In the genomic region with DNA sequence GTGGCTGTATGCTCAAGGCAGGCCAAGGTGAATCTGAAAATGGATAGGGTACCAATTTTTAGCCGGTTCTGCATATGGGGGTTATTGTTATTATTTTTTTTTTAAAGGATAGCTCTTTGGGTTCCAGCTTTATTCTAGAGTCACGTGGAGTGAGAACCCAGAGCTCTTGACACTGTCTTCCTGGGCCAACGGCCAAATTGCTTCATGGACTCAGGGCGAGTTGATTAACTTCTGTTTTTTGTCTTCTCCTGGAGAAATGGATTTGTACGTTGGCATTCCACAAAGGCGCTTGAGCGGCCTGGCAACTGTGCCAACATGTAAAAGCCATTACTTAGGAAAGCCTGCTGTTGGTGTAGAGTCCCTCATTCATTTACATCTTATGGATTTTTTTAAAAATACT, we compare ENCODE assay signal across 7 mouse cellular contexts.
A peak's percentile ranks its signal among the peaks of the same experiment; 100 is the strongest.
DNase-seq lines count a peak whose midpoint lies in the region; ATAC-seq and TF ChIP-seq lines count a peak whose summit lies in the region.

No protein-coding gene starts in this region.

- H3K9me3 ChIP-seq in hindbrain, embryonic 16.5 days (ENCODE audit: control insufficient read depth, low read length), result no peaks in the 10 kb centered on the region
- H3K9me3 ChIP-seq in neural tube, embryonic 14.5 days (ENCODE audit: control insufficient read depth, low read length), result no peaks in the 10 kb centered on the region

- no peak overlapping the region for H3K9ac ChIP-seq in hindbrain, embryonic 16.5 days (ENCODE audit: low read depth, low read length)
- no peak overlapping the region for H3K9ac ChIP-seq in neural tube, embryonic 14.5 days (replicated peaks; ENCODE audit: low read depth, low read length)

- peak overlapping the region; percentile 84 for H3K4me2 ChIP-seq in hindbrain, embryonic 16.5 days (ENCODE audit: low read length)
- peak overlapping the region; percentile 86 for H3K4me2 ChIP-seq in neural tube, embryonic 14.5 days (ENCODE audit: low read depth, low read length)

- no peaks in the 10 kb centered on the region for H3K36me3 ChIP-seq in hindbrain, embryonic 16.5 days (ENCODE audit: control insufficient read depth, insufficient read depth, low read length)
- H3K36me3 ChIP-seq in neural tube, embryonic 14.5 days (ENCODE audit: control insufficient read depth, insufficient read depth, low read length), result no peaks in the 10 kb centered on the region

- WGBS in lung, adult 2 months, result 18% methylated on average over 7 of the region's 7 CpGs
- 42% methylated on average over 7 of the region's 7 CpGs for WGBS in hindbrain, embryonic 16.5 days
- WGBS in neural tube, embryonic 14.5 days, result 53% methylated on average over 7 of the region's 7 CpGs

- peak; percentile 45 to 60 for DNase-seq in lung, adult 18-20 months
- DNase-seq in lung, adult 2 months, result no peak
- peak; percentile 74 for DNase-seq in brain, embryonic 14.5 days (ENCODE audit: low read depth)
- no peak for DNase-seq in spleen, postnatal 36 days (ENCODE audit: low spot score in 2 of 2)
- DNase-seq in thymus, postnatal 14 days, result no peak

- no peak for TF ChIP-seq POLR2A in lung, adult 2 months (IDR thresholded peaks at IDR 0.05; ENCODE audit: borderline replicate concordance, extremely low read depth, low read depth, low read length)
- no peak for TF ChIP-seq POLR2A in brain, embryonic 14.5 days (IDR thresholded peaks at IDR 0.05; ENCODE audit: borderline replicate concordance, extremely low read depth, insufficient read depth, insufficient read length, poor library complexity, severe bottlenecking)

- no peak for ATAC-seq in hindbrain, embryonic 16.5 days
- no peak for ATAC-seq in neural tube, embryonic 14.5 days (ENCODE audit: low read depth)

- H3K4me1 ChIP-seq in lung, adult 2 months (ENCODE audit: control insufficient read depth, insufficient read depth, low read length), result peaks cover 13% of the 10 kb centered on the region
- H3K4me1 ChIP-seq in hindbrain, embryonic 16.5 days (ENCODE audit: control insufficient read depth, insufficient read depth, low read depth, low read length), result peaks cover 34% of the 10 kb centered on the region
- H3K4me1 ChIP-seq in neural tube, embryonic 14.5 days (ENCODE audit: control insufficient read depth, insufficient read depth, low read length), result peaks cover 22% of the 10 kb centered on the region

- H3K27me3 ChIP-seq in hindbrain, embryonic 16.5 days (replicated peaks; ENCODE audit: control insufficient read depth, insufficient read depth, low read length), result no peaks in the 10 kb centered on the region
- no peaks in the 10 kb centered on the region for H3K27me3 ChIP-seq in neural tube, embryonic 14.5 days (ENCODE audit: control insufficient read depth, insufficient read depth, low read length)

- TF ChIP-seq CTCF in lung, adult 2 months (IDR thresholded peaks at IDR 0.05; ENCODE audit: insufficient read depth, low read length), result no peak
- TF ChIP-seq CTCF in brain, embryonic 14.5 days (IDR thresholded peaks at IDR 0.05; ENCODE audit: borderline replicate concordance, extremely low read depth, insufficient read depth, insufficient read length), result no peak

- H3K4me3 ChIP-seq in lung, adult 2 months (replicated peaks; ENCODE audit: extremely low read depth, low read depth, low read length), result no peak overlapping the region
- H3K4me3 ChIP-seq in hindbrain, embryonic 16.5 days (ENCODE audit: low read length), result peak overlapping the region; percentile 71; the same call in 1 of the 2 replicates
- no peak overlapping the region; the same call in 1 of the 2 replicates for H3K4me3 ChIP-seq in neural tube, embryonic 14.5 days (ENCODE audit: low read depth, low read length)

- H3K27ac ChIP-seq in hindbrain, embryonic 16.5 days (ENCODE audit: low read depth, low read length), result peak overlapping the region; percentile 34; the same call in 1 of the 2 replicates
- no peak overlapping the region; the same call in 1 of the 2 replicates for H3K27ac ChIP-seq in neural tube, embryonic 14.5 days (ENCODE audit: low read depth, low read length)

Comparison
In these comparisons a context has a peak if more than half of its experiments do, and no peak if none do; other contexts are left out.
1. DNase-seq: peak in lung, adult 18-20 months (2 of 2) and brain, embryonic 14.5 days (single experiment); none in lung, adult 2 months (single experiment), spleen, postnatal 36 days (0 of 2) and thymus, postnatal 14 days (single experiment).